Mouse (Mus musculus) G1E (cell line): ENCODE results near the gene Hdac4. TPM values are rescaled to one million over a fixed set of nuclear protein-coding genes. Genes with fewer than 3 reads are reported as not detected.
A peak's percentile ranks its signal among the peaks of the same experiment; 100 is the strongest.

Experiments used
- ATAC-seq: 2 replicates; pipeline ENCODE4 v1.8.0; 2016; ENCODE audit warnings: mild to moderate bottlenecking; ENCODE audit not compliant: insufficient number of reproducible peaks, poor library complexity, low FRiP score, severe bottlenecking; ENCODE audit errors: extremely low read depth
- DNase-seq: peaks from one replicate; pipeline ENCODE4 v3.0.0; 2012; ENCODE audit warnings: low spot score
- H3K27me3 ChIP-seq: 2 replicates; pipeline ENCODE4 v1.6.1; 2012; ENCODE audit warnings: mild to moderate bottlenecking, low read length, inconsistent platforms; ENCODE audit not compliant: insufficient read depth
- H3K36me3 ChIP-seq: replicated peaks from 2 replicates; pipeline ENCODE3; 2012; ENCODE audit warnings: mild to moderate bottlenecking, inconsistent platforms
- H3K4me1 ChIP-seq: 2 replicates; pipeline ENCODE4 v1.6.1; 2012; ENCODE audit warnings: low read depth, low read length, inconsistent platforms, mixed read lengths; ENCODE audit not compliant: insufficient read depth
- H3K4me3 ChIP-seq: 2 replicates; pipeline ENCODE4 v1.5.1; 2012; ENCODE audit warnings: low read depth, mild to moderate bottlenecking, inconsistent platforms, low read length, moderate library complexity, mixed read lengths
- H3K9me3 ChIP-seq: replicated peaks from 2 replicates; pipeline ENCODE4 v1.6.1; 2012; ENCODE audit warnings: inconsistent platforms
- CTCF ChIP-seq: IDR thresholded peaks from 2 replicates; pipeline ENCODE4 v1.5.1; 2012; ENCODE audit warnings: low read depth, low read length, inconsistent platforms, mixed read lengths
- GATA1 ChIP-seq: IDR thresholded peaks from 2 replicates; pipeline ENCODE4 v1.6.1; 2012; ENCODE audit warnings: borderline replicate concordance, low read length, inconsistent platforms, mixed read lengths
- GATA2 ChIP-seq: IDR thresholded peaks from 2 replicates; pipeline ENCODE4 v1.6.1; 2012; ENCODE audit warnings: low read depth, low read length, inconsistent platforms, borderline replicate concordance
- POLR2AphosphoS5 ChIP-seq: IDR thresholded peaks from 2 replicates; pipeline ENCODE4 v1.6.1; 2012; ENCODE audit warnings: low read depth, low read length, inconsistent platforms; ENCODE audit not compliant: insufficient replicate concordance
- TAL1 ChIP-seq: conservative IDR thresholded peaks from 2 replicates; pipeline ENCODE4 v1.6.1; 2012; ENCODE audit warnings: low read depth, low read length, inconsistent platforms, mixed read lengths
- polyA plus RNA-seq: library from polyadenylated mRNA; stranded (reverse); fragments of >175 nt; gene quantifications from 2 replicates; pipeline ENCODE4 v1.2.3, GENCODE M21; 2012
- total RNA-seq, 2 experiments: library from RNA; stranded (forward) in 1 of 2; stranded (reverse) in 1 of 2; fragments of 200-1000 nt in 1 of 2; fragments of >200 nt in 1 of 2; fragmentation: Nextera tagmentation in 1 of 2; gene quantifications; 2 replicates each; pipeline ENCODE4 v1.2.3; 2014 to 2017

Hdac4 gene
- total and polyA plus RNA-seq, 3 experiments = 15.0 to 27.2 (median 19.7) TPM

DNA sequence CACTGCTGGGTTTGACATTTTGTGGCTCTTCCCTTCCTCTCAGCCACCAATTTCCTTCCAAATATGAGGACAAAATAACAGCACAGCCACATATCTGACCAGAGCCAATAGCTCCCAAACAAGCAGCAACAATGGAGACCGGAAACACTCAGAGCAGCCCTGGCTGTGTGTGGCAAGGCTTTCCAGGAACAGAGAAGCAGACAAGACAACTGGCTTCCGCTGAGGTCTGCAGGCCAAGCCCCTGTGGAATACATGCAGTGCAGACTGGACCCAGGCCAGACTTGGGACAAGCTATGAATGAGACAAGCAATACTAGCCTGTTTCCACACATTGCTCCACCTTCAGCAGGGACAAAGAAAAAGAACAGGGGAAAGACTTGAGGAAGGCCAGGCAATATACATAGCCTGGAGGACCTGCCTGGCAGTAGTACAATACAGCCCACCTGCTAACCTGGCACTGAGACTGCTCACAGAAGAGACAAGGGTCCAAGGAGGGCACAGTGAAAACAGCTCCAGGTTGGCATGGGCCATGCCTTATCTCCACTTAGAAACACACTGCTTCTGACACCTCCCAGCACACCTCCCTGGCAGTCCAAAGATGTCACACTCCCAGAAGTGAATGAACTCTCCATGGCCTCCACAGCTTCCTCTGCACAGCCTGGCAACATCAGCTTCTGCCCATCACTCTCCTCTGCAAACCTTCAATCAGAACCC lies 58.2 kb downstream of the Hdac4 start:
- peaks cover 73% of the 10 kb centered on the region for H3K36me3 ChIP-seq
- TF ChIP-seq GATA2 (no peak), CTCF (no peak), GATA1 (no peak), POLR2AphosphoS5 (no peak), TAL1 (no peak)
- H3K4me3 ChIP-seq = no peak overlapping the region
- H3K4me1 ChIP-seq = no peaks in the 10 kb centered on the region
- ATAC-seq = no peak
- DNase-seq = no peak
- no peaks in the 10 kb centered on the region for H3K27me3 ChIP-seq
- no peaks in the 10 kb centered on the region for H3K9me3 ChIP-seq

GRCm38 (mm10) chr1:92136362-92136761 lies 59.1 kb downstream of the Hdac4 start:
- H3K4me1 ChIP-seq = no peaks in the 10 kb centered on the region
- H3K27me3 ChIP-seq = no peaks in the 10 kb centered on the region
- DNase-seq = no peak
- TF ChIP-seq CTCF = no peak
- no peak for TF ChIP-seq POLR2AphosphoS5
- no peak for TF ChIP-seq GATA1
- no peak for TF ChIP-seq TAL1
- TF ChIP-seq GATA2 = no peak
- no peak overlapping the region for H3K4me3 ChIP-seq
- no peaks in the 10 kb centered on the region for H3K9me3 ChIP-seq
- peaks cover 74% of the 10 kb centered on the region for H3K36me3 ChIP-seq
- no peak for ATAC-seq

DNA sequence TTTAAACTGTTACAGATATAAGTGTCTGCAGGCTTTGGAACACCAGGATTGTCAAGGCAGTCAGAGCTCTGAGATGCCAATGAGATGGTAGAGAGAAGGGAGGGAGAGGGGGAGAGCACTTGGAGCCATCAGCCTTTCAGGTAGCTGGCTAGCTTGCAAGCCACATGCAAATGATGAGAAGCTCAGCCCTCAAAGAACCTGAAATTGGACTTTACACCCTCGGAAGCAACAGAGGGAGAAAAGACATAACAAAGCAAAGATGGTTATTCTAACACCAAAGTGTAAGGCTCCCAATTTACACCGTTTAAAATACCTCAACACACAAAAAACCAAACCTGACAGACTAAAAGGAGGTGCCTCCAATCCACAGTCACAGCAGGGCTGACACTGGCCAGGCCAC lies 63.3 kb downstream of the Hdac4 start:
- H3K9me3 ChIP-seq = no peaks in the 10 kb centered on the region
- TF ChIP-seq POLR2AphosphoS5 = no peak
- TF ChIP-seq GATA1 = no peak
- TF ChIP-seq GATA2 = no peak
- TF ChIP-seq CTCF = no peak
- TF ChIP-seq TAL1 = no peak
- no peaks in the 10 kb centered on the region for H3K27me3 ChIP-seq
- peaks cover 35% of the 10 kb centered on the region for H3K4me1 ChIP-seq
- ATAC-seq (no peak), DNase-seq (no peak)
- H3K4me3 ChIP-seq = no peak overlapping the region
- peaks cover 64% of the 10 kb centered on the region for H3K36me3 ChIP-seq

GRCm38 (mm10) chr1:92130470-92131100 lies 64.9 kb downstream of the Hdac4 start:
- H3K9me3 ChIP-seq = no peaks in the 10 kb centered on the region
- H3K4me3 ChIP-seq = no peak overlapping the region
- peaks cover 42% of the 10 kb centered on the region for H3K4me1 ChIP-seq
- DNase-seq = no peak
- H3K36me3 ChIP-seq = peaks cover 51% of the 10 kb centered on the region
- H3K27me3 ChIP-seq = no peaks in the 10 kb centered on the region
- TF ChIP-seq TAL1 (no peak), POLR2AphosphoS5 (no peak), GATA1 (no peak), CTCF (no peak), GATA2 (no peak)
- no peak for ATAC-seq

GRCm38 (mm10) chr1:92129751-92130150 lies 65.7 kb downstream of the Hdac4 start:
- Histone ChIP-seq H3K9me3 (no peaks in the 10 kb centered on the region), H3K36me3 (peaks cover 51% of the 10 kb centered on the region), H3K4me3 (no peak overlapping the region), H3K4me1 (peaks cover 44% of the 10 kb centered on the region), H3K27me3 (no peaks in the 10 kb centered on the region)
- DNase-seq (no peak), ATAC-seq (no peak)
- TF ChIP-seq GATA1 = no peak
- no peak for TF ChIP-seq TAL1
- TF ChIP-seq POLR2AphosphoS5 = no peak
- no peak for TF ChIP-seq CTCF
- no peak for TF ChIP-seq GATA2

DNA sequence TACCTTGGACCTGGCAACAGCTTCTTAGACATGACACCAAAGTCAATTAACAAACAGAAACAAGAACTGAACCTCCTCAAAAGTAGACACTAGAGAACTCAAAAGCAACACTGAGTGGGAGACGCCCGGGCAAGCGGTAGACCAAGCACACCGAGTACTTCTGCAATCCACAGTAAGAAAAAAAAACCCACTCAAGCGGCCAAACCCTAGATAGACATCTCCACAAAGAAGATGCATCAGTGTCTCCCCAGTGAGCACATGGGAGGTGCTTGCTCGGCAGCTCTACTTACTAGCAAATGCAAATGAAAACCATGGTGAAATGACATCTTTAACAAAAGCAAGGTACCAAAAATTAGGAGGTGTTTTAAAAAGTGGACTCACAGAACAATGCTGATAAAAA lies 67.7 kb downstream of the Hdac4 start:
- no peaks in the 10 kb centered on the region for H3K27me3 ChIP-seq
- H3K9me3 ChIP-seq = no peaks in the 10 kb centered on the region
- DNase-seq (peak; percentile 34), ATAC-seq (peak; percentile 58)
- H3K4me1 ChIP-seq = peaks cover 55% of the 10 kb centered on the region
- TF ChIP-seq GATA2 (no peak), TAL1 (no peak), CTCF (no peak), POLR2AphosphoS5 (no peak), GATA1 (no peak)
- H3K4me3 ChIP-seq = no peak overlapping the region; the same call in 1 of the 2 replicates
- H3K36me3 ChIP-seq = peaks cover 62% of the 10 kb centered on the region
